Mouse (Mus musculus) intestine, postnatal 0 days (tissue): ENCODE measurements around the gene Dock2. TPM values are rescaled to one million over a fixed set of nuclear protein-coding genes. Genes with fewer than 3 reads are reported as not detected.

Experiments
- ATAC-seq: fragments of 200-750 bp; cut with Nextera tagmentation; 2 replicates; pipeline ENCODE4 v1.8.0; 2017; ENCODE audit warnings: mild to moderate bottlenecking, moderate TSS enrichment, moderate library complexity
- H3K27ac ChIP-seq: fragments of 300-500 bp; sonication (generic); 2 replicates; pipeline ENCODE4 v1.5.1; 2014; ENCODE audit warnings: mild to moderate bottlenecking, low read depth, low read length, moderate library complexity
- H3K27me3 ChIP-seq: fragments of 300-500 bp; sonication (generic); replicated peaks from 2 replicates; pipeline ENCODE4 v1.6.1; 2014; ENCODE audit warnings: low read length, mixed read lengths; ENCODE audit not compliant: control insufficient read depth, insufficient read depth
- H3K36me3 ChIP-seq: fragments of 300-500 bp; sonication (generic); 2 replicates; pipeline ENCODE4 v1.6.1; 2014; ENCODE audit warnings: mild to moderate bottlenecking, moderate library complexity; ENCODE audit not compliant: control insufficient read depth, insufficient read depth
- H3K4me1 ChIP-seq: fragments of 300-500 bp; sonication (generic); replicated peaks from 2 replicates; pipeline ENCODE4 v1.6.1; 2014; ENCODE audit warnings: antibody characterized with exemption, low read length, mixed read lengths; ENCODE audit not compliant: control insufficient read depth, insufficient read depth
- H3K4me2 ChIP-seq: fragments of 300-500 bp; sonication (generic); replicated peaks from 2 replicates; pipeline ENCODE4 v1.6.1; 2014; ENCODE audit warnings: low read depth, mild to moderate bottlenecking, moderate library complexity
- H3K4me3 ChIP-seq: fragments of 300-500 bp; sonication (generic); 2 replicates; pipeline ENCODE4 v1.5.1; 2014; ENCODE audit warnings: low read depth, low read length
- H3K9ac ChIP-seq: fragments of 300-500 bp; sonication (generic); 2 replicates; pipeline ENCODE4 v1.6.1; 2014; ENCODE audit warnings: mild to moderate bottlenecking, low read depth, low read length
- H3K9me3 ChIP-seq: fragments of 300-500 bp; sonication (generic); 2 replicates; pipeline ENCODE4 v1.6.1; 2016; ENCODE audit warnings: mixed run types; ENCODE audit not compliant: control insufficient read depth
- CTCF ChIP-seq: sonication (generic); IDR thresholded peaks from 2 replicates; pipeline ENCODE4 v1.5.1; 2016; ENCODE audit warnings: low read depth, mild to moderate bottlenecking, control low read depth, antibody characterized with exemption, moderate library complexity
- WGBS: fragments of 180-500 bp; shearing (Covaris S2); extraction: QIAGEN DNeasy Blood & Tissue Kit; methylation state at CpG from one replicate; pipeline ENCODE4 v1.1.7; 2014; 5-methylcytosine and 5-hydroxymethylcytosine counted together
- polyA plus RNA-seq: library from polyadenylated mRNA; unstranded; fragments of >200 nt; fragmentation: Nextera tagmentation; extraction: Ambion mirVana; gene quantifications from 2 replicates; pipeline ENCODE4 v1.2.1, GENCODE M21; 2015

Dock2 gene
- polyA plus RNA-seq, 1 experiment from 2014 or later = 0.60 TPM

GRCm38 (mm10) chr11:34769946-34770345 lies 13.7 kb downstream of the Dock2 start:
- Histone ChIP-seq H3K27me3 (no peaks in the 10 kb centered on the region), H3K4me1 (no peaks in the 10 kb centered on the region), H3K9ac (no peak overlapping the region), H3K36me3 (no peaks in the 10 kb centered on the region), H3K4me2 (no peak overlapping the region), H3K4me3 (no peak overlapping the region), H3K27ac (no peak overlapping the region), H3K9me3 (no peaks in the 10 kb centered on the region)
- TF ChIP-seq CTCF = no peak
- no peak for ATAC-seq
- 90% methylated on average over 8 of the region's 8 CpGs for WGBS

DNA sequence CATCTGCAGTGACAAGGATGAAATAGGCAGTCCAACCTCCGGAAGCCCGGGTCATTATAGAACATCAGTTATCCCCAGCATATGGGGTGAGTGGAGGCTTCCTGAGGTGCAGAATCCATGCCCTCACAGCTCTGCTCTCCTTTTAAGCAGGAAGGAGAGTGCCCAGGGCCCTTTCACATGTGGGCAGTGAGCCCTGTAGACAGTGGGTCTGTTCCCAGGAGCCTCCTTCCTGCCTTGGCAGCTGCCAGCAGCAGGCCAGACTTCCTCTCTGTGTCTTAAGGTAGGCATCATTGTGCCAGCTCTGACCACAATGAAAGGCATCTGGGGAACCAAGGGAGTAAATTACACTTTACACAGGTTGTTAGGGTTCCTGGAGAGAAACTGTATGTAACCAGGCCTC lies 14.3 kb downstream of the Dock2 start:
- Histone ChIP-seq H3K27me3 (no peaks in the 10 kb centered on the region), H3K27ac (no peak overlapping the region), H3K4me2 (no peak overlapping the region), H3K9me3 (no peaks in the 10 kb centered on the region), H3K9ac (no peak overlapping the region), H3K36me3 (no peaks in the 10 kb centered on the region), H3K4me1 (no peaks in the 10 kb centered on the region), H3K4me3 (no peak overlapping the region)
- ATAC-seq = no peak
- no peak for TF ChIP-seq CTCF
- 82% methylated on average over 2 of the region's 2 CpGs for WGBS

DNA sequence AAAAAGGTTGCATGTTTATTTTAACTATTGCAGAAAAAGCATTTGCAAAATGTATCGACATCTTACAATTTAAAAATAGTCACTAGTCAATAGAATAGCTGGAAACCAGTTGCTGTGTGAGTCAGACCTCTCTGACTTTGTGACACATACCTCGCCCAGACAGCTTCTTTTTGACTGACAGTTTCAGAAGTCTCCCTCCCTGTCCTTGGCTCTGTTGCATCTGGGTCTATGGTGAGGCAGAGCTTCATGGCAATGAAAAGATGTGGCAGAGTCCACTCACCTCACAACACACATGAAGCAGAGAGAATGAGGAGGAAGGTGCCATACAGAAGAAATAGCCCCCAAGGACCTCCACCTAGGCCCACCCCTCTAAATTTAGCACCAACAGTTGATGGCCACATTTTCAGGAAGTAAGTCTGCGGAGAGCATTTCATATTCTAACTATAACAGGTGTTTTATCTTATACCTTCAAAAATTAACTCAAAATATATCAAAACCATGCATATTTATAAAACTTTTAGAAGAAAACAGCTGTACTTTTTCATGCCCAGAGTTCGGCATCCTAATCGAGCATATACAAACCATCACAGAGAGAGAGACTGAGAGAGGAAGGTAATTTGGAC lies 19.8 kb downstream of the Dock2 start:
- ATAC-seq = no peak
- H3K4me2 ChIP-seq = no peak overlapping the region
- no peaks in the 10 kb centered on the region for H3K9me3 ChIP-seq
- H3K9ac ChIP-seq = no peak overlapping the region
- H3K4me3 ChIP-seq = no peak overlapping the region
- no peaks in the 10 kb centered on the region for H3K27me3 ChIP-seq
- no peaks in the 10 kb centered on the region for H3K4me1 ChIP-seq
- no peak for TF ChIP-seq CTCF
- H3K36me3 ChIP-seq = no peaks in the 10 kb centered on the region
- WGBS = 74% methylated on average over 5 of the region's 5 CpGs
- no peak overlapping the region for H3K27ac ChIP-seq

DNA sequence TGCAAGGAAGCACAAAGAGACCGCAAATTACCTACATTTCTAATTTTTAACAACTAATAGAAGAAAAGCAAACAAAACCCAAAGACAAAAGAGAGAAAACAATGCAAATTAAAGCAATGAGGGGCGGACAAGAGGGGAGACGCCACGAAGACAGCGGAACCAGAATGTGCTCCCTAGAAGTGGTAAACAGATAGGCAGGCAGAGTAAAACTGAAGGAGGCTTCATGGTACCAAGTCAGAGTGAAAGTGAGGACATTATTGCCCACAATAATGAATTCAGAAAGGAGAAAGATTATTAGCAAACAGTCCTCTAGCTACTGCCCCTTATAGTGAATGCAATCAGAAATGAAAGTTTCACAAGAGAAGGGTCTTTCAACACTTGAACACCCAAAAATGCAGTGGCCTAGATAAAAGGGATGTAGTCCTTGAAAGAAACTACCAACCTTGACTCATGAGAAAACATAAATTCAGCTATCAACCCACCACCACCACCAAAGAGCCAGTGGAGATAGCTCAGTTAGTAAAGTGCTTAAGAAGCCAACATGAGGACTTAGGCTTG lies 21.0 kb downstream of the Dock2 start:
- H3K4me1 ChIP-seq = no peaks in the 10 kb centered on the region
- no peak overlapping the region for H3K27ac ChIP-seq
- no peak for TF ChIP-seq CTCF

GRCm38 (mm10) chr11:34762125-34762524 lies 21.6 kb downstream of the Dock2 start:
- TF ChIP-seq CTCF = no peak
- WGBS = 83% methylated on average over 6 of the region's 6 CpGs
- H3K9ac ChIP-seq = no peak overlapping the region
- no peaks in the 10 kb centered on the region for H3K9me3 ChIP-seq
- H3K27ac ChIP-seq = no peak overlapping the region
- no peaks in the 10 kb centered on the region for H3K36me3 ChIP-seq
- no peak overlapping the region for H3K4me2 ChIP-seq
- no peak for ATAC-seq
- H3K4me1 ChIP-seq = no peaks in the 10 kb centered on the region
- H3K27me3 ChIP-seq = no peaks in the 10 kb centered on the region
- no peak overlapping the region for H3K4me3 ChIP-seq

More for the DNA sequence above, 21.0 kb downstream of the Dock2 start:
- Histone ChIP-seq H3K4me2 (no peak overlapping the region), H3K9ac (no peak overlapping the region), H3K27me3 (no peaks in the 10 kb centered on the region), H3K9me3 (no peaks in the 10 kb centered on the region), H3K36me3 (no peaks in the 10 kb centered on the region), H3K4me3 (no peak overlapping the region)
- ATAC-seq = no peak
- 82% methylated on average over 5 of the region's 5 CpGs for WGBS

DNA sequence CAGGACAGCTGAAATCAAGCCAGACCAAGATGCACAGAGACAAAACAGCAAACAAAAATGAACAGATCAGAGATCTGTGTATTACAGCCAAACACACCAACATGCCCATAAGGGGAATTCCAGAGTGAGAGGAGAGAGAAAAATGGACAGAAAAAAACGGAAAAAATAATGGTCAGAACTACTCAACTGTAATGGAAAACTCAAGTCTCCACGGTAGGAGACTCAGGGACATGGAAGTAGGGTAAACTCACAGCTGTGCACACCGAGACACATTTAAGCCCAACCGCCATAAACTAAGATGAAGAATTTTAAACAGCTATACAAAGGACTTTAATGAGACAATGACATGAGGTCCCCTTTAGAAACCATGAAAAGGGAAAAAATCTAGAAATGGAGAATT lies 24.1 kb downstream of the Dock2 start:
- no peak for ATAC-seq
- no peaks in the 10 kb centered on the region for H3K27me3 ChIP-seq
- H3K36me3 ChIP-seq = no peaks in the 10 kb centered on the region
- no peak overlapping the region for H3K4me3 ChIP-seq
- no peak overlapping the region for H3K4me2 ChIP-seq
- no peaks in the 10 kb centered on the region for H3K9me3 ChIP-seq
- WGBS = 71% methylated on average over 4 of the region's 4 CpGs
- H3K27ac ChIP-seq = no peak overlapping the region
- no peak for TF ChIP-seq CTCF
- no peaks in the 10 kb centered on the region for H3K4me1 ChIP-seq
- no peak overlapping the region for H3K9ac ChIP-seq
